Mouse (Mus musculus) embryo, embryonic 11 days (tissue): ENCODE measurements around the gene Cryzl2.

ENCODE experiments used
- DNase-seq: peaks from one replicate; pipeline ENCODE4 v3.0.0-alpha.2; 2015

Cryzl2 gene

GRCm38 (mm10) chr1:157480090-157480489 lies 21.7 kb downstream of the Cryzl2 start:
- DNase-seq = no peak

- no peak for DNase-seq
Measured at GRCm38 (mm10) chr1:157480901-157481300, 22.5 kb downstream of the Cryzl2 start.

- DNase-seq = no peak
Measured at GRCm38 (mm10) chr1:157481666-157482065, 23.3 kb downstream of the Cryzl2 start.

- DNase-seq = no peak
Measured at GRCm38 (mm10) chr1:157484161-157484560, 25.8 kb downstream of the Cryzl2 start.

GRCm38 (mm10) chr1:157500657-157501056 lies 42.3 kb downstream of the Cryzl2 start:
- no peak for DNase-seq

- DNase-seq = no peak
Measured at GRCm38 (mm10) chr1:157501352-157501945, 43.1 kb downstream of the Cryzl2 start.

GRCm38 (mm10) chr1:157503071-157503470 lies 44.7 kb downstream of the Cryzl2 start:
- no peak for DNase-seq

- peak; percentile 62 for DNase-seq
Measured at GRCm38 (mm10) chr1:157506522-157506921, 48.1 kb downstream of the Cryzl2 start, which contains the start of gene Sec16b. Gene Sec16b (plus strand): TSS chr1:157506728.

GRCm38 (mm10) chr1:157506995-157507595 lies 48.7 kb downstream of the Cryzl2 start:
- DNase-seq = peak; percentile 15

- peak; percentile 24 for DNase-seq
Measured at GRCm38 (mm10) chr1:157507814-157508213, 49.4 kb downstream of the Cryzl2 start.

- DNase-seq = no peak
Measured at GRCm38 (mm10) chr1:157512690-157513448, 54.5 kb downstream of the Cryzl2 start.

GRCm38 (mm10) chr1:157513559-157513958 lies 55.2 kb downstream of the Cryzl2 start:
- no peak for DNase-seq

- no peak for DNase-seq
Measured at GRCm38 (mm10) chr1:157514298-157514697, 55.9 kb downstream of the Cryzl2 start.

- DNase-seq = no peak
Measured at GRCm38 (mm10) chr1:157516838-157517808, 58.7 kb downstream of the Cryzl2 start.

- no peak for DNase-seq
Measured at GRCm38 (mm10) chr1:157518111-157518523, 59.7 kb downstream of the Cryzl2 start.

- DNase-seq = no peak
Measured at GRCm38 (mm10) chr1:157519396-157519795, 61.0 kb downstream of the Cryzl2 start.

GRCm38 (mm10) chr1:157522322-157522721 lies 63.9 kb downstream of the Cryzl2 start:
- no peak for DNase-seq

GRCm38 (mm10) chr1:157524775-157525174 lies 66.4 kb downstream of the Cryzl2 start:
- DNase-seq = no peak

GRCm38 (mm10) chr1:157525692-157526354 lies 67.4 kb downstream of the Cryzl2 start:
- no peak for DNase-seq

GRCm38 (mm10) chr1:157526625-157527024 lies 68.2 kb downstream of the Cryzl2 start:
- DNase-seq = no peak

- no peak for DNase-seq
Measured at GRCm38 (mm10) chr1:157532826-157533460, 74.6 kb downstream of the Cryzl2 start.

- DNase-seq = no peak
Measured at GRCm38 (mm10) chr1:157535571-157535970, 77.2 kb downstream of the Cryzl2 start.
